Mouse (Mus musculus) lung, postnatal 4 days (tissue): ENCODE data around the gene Mical3.

Experiments used
- DNase-seq, 2 experiments: peaks; one replicate each; pipeline ENCODE4 v3.0.0; 2021

The Mical3 gene

GRCm38 (mm10) chr6:121130773-121131172 is at the start of gene Mical3:
TSS of gene Mical3 (minus strand) at chr6:121130999.
- no peak for DNase-seq

- DNase-seq, result no peak
These were observed 49.0 kb upstream of the Mical3 start for GRCm38 (mm10) chr6:121179846-121180245.

- peak in 1 of 2 experiments; percentile 69 for DNase-seq
These were observed 48.0 kb upstream of the Mical3 start for GRCm38 (mm10) chr6:121178700-121179358.

GRCm38 (mm10) chr6:121177118-121177708 is 46.4 kb upstream of the Mical3 start:
- no peak for DNase-seq

- DNase-seq, result no peak
These were observed 45.9 kb upstream of the Mical3 start for GRCm38 (mm10) chr6:121176731-121177098.

- DNase-seq, result no peak
These were observed 45.4 kb upstream of the Mical3 start for GRCm38 (mm10) chr6:121176011-121176730.

GRCm38 (mm10) chr6:121174761-121175160 is 44.0 kb upstream of the Mical3 start:
- DNase-seq, result no peak

GRCm38 (mm10) chr6:121173471-121173870 is 42.7 kb upstream of the Mical3 start:
- DNase-seq, result no peak

GRCm38 (mm10) chr6:121171102-121171501 is 40.3 kb upstream of the Mical3 start:
- DNase-seq, result peak in 1 of 2 experiments; percentile 38

- no peak for DNase-seq
These were observed 36.7 kb upstream of the Mical3 start for GRCm38 (mm10) chr6:121167381-121167975.

- DNase-seq, result peak in 1 of 2 experiments; percentile 29
These were observed 35.3 kb upstream of the Mical3 start for GRCm38 (mm10) chr6:121166098-121166552.

GRCm38 (mm10) chr6:121162616-121163015 is 31.8 kb upstream of the Mical3 start:
- DNase-seq, result no peak

GRCm38 (mm10) chr6:121160126-121160525 is 29.3 kb upstream of the Mical3 start:
- DNase-seq, result no peak

- DNase-seq, result no peak
These were observed 28.8 kb upstream of the Mical3 start for GRCm38 (mm10) chr6:121159616-121160015.

- DNase-seq, result no peak
These were observed 25.2 kb upstream of the Mical3 start for GRCm38 (mm10) chr6:121156030-121156429.

GRCm38 (mm10) chr6:121154451-121155300 is 23.9 kb upstream of the Mical3 start:
- DNase-seq, result no peak

- DNase-seq, result no peak
These were observed 22.4 kb upstream of the Mical3 start for GRCm38 (mm10) chr6:121153177-121153576.

- peak; percentile 62 to 77 for DNase-seq
These were observed 20.9 kb upstream of the Mical3 start for GRCm38 (mm10) chr6:121151732-121152131.

- DNase-seq, result no peak
These were observed 19.3 kb upstream of the Mical3 start for GRCm38 (mm10) chr6:121150126-121150525.

GRCm38 (mm10) chr6:121149420-121149819 is 18.6 kb upstream of the Mical3 start:
- DNase-seq, result no peak

GRCm38 (mm10) chr6:121148360-121148759 is 17.6 kb upstream of the Mical3 start:
- DNase-seq, result no peak

- DNase-seq, result no peak
These were observed 16.0 kb upstream of the Mical3 start for GRCm38 (mm10) chr6:121146798-121147197.

- no peak for DNase-seq
These were observed 15.1 kb upstream of the Mical3 start for GRCm38 (mm10) chr6:121145906-121146305.
